Mouse (Mus musculus): ENCODE data around the gene Eef1akmt4.

GRCm38 (mm10) chr16:20651947-20652310, 40.5 kb downstream of the Eef1akmt4 start:
- TF ChIP-seq CTCF (IDR thresholded peaks at IDR 0.05; ENCODE audit: borderline replicate concordance, insufficient read depth, low read length), result no peak
- TF ChIP-seq POLR2A (IDR thresholded peaks at IDR 0.05; ENCODE audit: low read depth, low read length), result no peak
